Mouse (Mus musculus) cortical plate, adult 2 months (tissue): ENCODE results near the gene Lrrc15.

ENCODE experiments used
- CTCF ChIP-seq: fragments of 200-500 bp; IDR thresholded peaks from 2 replicates; pipeline ENCODE4 v1.5.1; 2011; ENCODE audit warnings: mild to moderate bottlenecking, control low read depth, low read length; ENCODE audit not compliant: insufficient read depth; ENCODE audit errors: extremely low read depth
- POLR2A ChIP-seq: fragments of 200-500 bp; IDR thresholded peaks from 2 replicates; pipeline ENCODE4 v1.6.1; 2011; ENCODE audit warnings: mild to moderate bottlenecking, low read length, control low read depth; ENCODE audit not compliant: insufficient read depth; ENCODE audit errors: extremely low read depth

DNA sequence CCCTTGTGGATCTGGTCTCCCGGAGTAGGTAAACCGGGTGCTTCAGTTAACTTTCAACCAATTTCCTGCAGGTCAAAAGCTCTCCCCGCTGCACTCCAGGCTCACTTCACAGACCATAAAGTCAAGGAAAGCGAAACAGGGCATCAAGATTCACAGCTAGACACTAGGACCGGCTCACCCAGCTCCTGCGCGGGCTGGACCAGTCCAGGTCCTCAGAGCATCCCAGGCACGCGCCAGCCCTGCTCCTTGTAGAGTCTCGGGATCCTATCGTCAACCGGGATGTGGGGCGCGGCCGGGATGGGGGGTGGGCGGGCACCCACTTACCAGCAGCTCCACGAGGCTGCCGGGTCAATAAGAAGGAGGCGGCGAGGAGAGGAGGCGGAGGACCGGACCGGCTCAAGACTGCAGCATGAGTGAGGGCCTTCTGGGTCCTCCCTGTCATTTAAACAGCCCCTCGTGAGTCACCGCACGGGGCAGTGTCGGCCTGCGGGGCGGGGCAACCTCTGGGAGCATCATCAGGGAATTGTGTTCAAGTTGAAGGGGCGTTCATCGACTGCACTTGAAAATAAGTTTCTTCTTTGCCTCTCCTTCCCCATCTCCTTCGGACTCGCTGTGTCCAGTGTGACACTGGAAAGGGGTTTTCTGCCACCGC lies at the start of gene Lrrc15:
- TF ChIP-seq POLR2A (no peak), CTCF (no peak)
